Mouse (Mus musculus): ENCODE measurements at regions not wholly inside any gene's neighbourhood (a gene's known extent, or its start where the extent isn't known, plus 50 kb on each side); places are given as distances from the start of the nearest gene placed in this dataset.

DNA sequence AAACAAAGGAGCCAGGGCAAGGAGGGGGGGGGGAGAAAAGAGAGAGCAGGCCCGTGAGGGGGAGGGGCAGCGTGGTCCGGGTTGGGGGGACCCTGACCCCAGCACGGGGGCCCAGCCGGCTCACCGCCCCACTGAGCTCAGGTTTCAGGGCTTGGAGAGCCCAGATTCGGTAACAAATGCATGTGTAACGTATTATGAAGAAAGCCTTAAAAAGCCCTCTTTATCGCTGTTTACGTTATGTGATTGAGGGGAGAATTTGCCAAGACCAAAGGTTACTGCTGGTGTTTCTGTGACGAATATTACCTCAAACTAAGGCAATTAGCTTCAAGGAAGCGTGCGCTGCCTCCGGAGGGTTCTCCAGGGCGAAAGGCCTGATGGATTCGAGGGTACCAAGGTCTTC, 54.2 kb downstream of the Barx1 start:
- DNase-seq (ENCODE audit: low spot score), result no peak

DNA sequence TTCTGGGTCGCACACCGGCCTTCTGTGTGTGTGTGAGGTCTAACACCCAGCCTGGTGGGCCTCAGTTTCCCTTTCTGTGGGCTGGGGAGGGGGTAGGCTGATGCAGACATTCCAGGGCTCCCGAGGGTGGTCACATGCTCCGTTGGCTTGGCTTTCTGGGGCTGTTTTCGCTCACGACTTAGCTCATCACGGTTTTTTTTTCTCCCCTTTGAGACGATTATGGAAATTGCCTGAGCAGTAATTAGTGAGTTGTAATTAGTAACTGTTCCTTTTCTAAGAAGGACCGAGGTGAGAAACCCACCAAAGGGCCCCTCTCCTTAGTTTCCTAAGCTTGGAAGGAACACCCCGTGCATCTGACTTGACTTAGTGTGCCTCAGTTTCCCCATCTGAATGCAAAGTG, 54.7 kb downstream of the Barx1 start:
- DNase-seq (ENCODE audit: low spot score), result no peak

DNA sequence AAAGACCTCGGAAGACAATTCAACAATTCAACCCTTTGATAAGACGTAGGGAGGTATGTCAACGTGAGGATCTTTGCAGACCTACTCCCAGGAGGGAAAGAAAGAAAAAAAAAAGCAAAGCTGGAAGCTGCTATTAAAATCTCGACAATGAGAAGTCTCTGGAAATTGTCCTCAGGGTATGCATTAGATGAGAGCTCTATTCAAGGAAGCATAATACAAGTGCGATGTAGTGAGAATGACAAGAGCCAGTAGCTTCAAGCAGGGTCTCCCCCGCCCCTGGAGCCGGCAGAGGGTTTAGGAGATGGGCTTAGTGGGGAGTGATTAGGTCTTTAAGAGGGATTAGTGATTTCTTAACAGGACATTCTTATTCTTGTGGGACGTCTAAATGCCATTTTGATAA, 60.9 kb downstream of the Barx1 start:
- DNase-seq (ENCODE audit: low spot score), result no peak

DNA sequence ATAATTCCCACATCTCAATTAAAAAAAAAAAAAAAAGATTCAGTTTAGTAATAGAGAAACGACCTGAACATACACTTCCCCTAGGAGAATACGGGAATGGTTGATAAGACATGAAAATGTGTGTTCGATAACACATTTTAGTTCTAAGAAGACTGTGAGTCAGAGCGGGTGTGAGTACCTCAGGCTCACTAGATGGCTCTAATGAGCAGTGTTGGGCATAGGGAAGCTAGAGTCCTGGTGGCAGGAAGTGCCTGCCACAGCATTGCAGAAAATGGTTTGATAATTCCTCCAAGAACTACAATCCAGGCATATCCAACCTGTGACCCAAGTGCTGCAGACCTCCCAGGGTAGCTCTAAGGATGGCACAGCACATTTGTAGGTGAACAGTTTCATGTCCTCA, 63.6 kb downstream of the Barx1 start:
- DNase-seq (ENCODE audit: low spot score), result no peak

DNA sequence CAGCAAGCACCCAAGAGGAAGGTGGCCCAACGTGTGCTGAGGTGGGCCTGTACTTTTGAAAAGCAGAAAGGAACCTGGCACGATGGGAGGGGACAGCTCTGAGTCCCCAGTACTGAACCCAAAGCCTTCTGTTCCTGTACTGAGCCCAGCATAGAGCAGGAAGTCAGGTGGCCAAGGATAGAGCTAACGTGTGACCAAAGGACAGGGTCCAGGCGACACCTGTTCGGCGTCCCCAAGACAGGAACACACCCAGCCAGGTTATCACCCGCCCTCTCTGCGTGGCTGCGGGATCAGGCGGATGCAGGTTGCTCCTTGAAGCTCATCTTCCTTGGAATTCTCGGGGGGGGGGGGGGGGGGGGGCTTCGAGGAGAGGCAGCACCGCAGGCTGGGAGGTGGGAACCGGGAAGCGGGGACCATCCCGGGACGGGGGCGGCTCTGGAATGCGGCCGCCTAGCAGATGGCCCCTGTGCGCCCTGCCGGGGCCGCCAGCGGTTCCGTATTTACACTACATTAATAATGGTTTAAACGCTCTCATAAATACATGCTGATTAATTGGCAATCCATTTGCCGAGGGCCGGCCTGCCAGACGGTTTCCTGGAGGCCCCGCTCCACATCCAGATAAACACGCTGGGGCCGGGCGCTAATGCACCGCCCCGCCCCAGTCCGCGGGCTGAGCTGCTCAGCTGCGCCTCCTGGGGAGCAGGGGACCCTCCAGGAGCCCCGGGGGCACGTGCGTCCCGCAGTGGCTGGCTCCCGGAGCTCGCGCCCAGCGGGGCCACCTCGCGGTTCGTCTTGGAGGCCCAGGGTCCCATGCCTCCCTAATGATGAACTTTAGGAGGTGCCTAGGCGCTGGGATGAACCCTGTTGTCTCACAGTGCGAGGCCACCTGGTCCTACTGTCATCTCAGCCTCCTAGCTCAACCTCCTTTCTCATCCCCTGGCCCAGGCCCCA, 68.5 kb downstream of the Barx1 start:
- no peak for DNase-seq (ENCODE audit: low spot score)

DNA sequence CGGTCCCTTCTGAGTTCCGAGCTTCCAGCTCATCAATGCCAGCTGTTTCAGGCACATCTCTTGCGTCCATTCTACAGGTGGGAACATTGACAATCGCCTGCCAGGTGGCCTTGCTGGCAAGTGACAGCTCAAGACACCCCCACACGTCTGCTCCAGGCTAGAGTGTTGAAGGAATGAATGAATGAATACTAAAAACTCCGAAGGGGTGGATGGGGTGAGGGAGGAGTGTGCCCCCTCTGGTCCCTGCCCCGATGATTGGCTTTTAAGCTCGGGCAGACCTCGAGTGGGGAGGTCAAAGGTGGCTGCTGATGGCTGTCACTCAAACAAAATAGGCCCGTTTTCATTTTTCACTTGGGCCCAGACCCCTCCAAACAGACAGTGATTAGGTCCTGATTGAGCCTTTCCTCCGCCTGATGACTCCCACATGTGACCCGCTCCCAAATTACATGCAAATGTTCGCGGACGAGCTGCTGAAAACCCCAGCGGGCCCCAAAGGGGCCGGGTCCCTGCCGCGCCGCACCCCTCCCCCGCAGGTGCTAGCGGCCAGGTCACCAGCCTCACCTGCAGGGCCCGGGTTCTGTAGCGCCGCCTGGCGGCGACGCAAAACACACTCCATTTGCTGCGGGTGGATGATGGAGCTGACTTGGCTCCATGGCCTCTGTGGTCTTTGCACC, 69.5 kb downstream of the Barx1 start:
- peak; percentile 3 for DNase-seq (ENCODE audit: low spot score)

DNA sequence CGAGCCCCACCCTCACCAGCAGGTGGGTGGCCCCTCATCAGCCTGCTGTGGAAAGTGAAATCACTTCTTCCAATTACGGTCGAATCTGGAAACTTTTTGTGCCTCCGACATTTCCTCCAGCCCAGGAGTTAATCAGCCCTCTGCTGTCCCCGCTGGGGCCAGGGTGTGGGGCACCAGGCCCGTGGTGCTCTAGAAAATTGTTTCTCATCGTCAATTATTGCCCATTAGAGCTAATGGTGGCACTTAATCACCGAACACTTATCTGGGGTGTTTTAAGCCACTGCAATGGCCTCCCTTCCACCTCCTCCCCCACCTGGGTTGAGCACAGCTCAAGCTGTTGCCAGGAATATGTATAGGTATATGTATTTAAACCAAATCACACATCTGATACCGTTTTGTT, 72.2 kb downstream of the Barx1 start:
- no peak for DNase-seq (ENCODE audit: low spot score)

DNA sequence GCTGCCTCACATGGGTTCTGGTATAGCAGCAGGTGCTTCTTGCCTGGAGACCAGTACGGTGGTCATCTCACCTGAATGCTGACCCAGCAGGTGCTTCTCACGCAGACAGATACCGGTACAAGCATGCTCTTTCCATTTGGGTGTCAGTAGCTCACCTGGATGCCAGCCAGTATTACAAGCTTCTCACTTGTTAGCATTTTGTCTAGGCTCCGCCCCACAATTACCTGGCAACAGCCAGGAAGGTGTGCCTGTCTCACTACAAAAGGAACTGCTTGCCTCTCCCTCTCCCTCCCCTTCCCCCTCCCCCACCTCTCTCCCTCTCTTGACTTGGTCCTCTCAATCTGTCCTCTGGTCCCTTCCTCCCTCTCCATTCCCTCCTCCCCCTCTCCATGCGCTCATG, 82.8 kb downstream of the Barx1 start:
- DNase-seq (ENCODE audit: low spot score), result no peak

DNA sequence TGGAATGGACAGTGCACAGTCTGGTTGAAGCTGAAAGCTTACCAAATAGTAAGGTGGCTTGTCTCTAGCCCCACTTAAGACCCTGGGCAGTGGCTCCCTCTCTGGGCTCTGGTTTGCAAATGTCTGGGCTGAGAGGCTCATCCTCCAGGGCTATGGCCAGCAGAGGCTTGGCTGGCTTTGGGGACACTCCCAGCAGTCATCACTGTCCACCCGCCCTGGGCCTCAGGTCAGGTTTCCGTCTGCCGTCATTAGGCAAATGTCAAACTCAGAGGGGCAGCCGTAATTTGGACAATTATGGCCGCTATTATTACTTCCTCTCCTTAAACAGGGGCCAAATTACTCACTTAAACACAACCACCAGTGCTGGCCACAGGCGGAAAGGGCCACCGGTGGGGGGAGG, 83.5 kb downstream of the Barx1 start:
- no peak for DNase-seq (ENCODE audit: low spot score)
